Mouse (Mus musculus) cerebellum, postnatal 36 days (tissue): ENCODE data around the gene Cks1brt.
A peak's percentile ranks its signal among the peaks of the same experiment; 100 is the strongest.
"Not testable (repeated sequence)": the region's sequence is repeated elsewhere in the genome, so short reads cannot be mapped to it uniquely, and the experiment has no call there.

ENCODE experiments used
- DNase-seq, 2 experiments: peaks; one replicate each; pipeline ENCODE4 v3.0.0; 2021 to 2022; ENCODE audit warnings: mixed read lengths in 2 of 2

The Cks1brt gene

GRCm38 (mm10) chr8:85151624-85152023 lies at the start of gene Cks1brt:
Gene Cks1brt (plus strand): TSS chr8:85151924.
- DNase-seq, result no peak

- DNase-seq, result no peak
Measured at GRCm38 (mm10) chr8:85113241-85113640, 38.5 kb upstream of the Cks1brt start.

- no peak for DNase-seq
Measured at GRCm38 (mm10) chr8:85115501-85115900, 36.2 kb upstream of the Cks1brt start.

GRCm38 (mm10) chr8:85116984-85117383 lies 34.7 kb upstream of the Cks1brt start:
- DNase-seq, result no peak

GRCm38 (mm10) chr8:85119052-85119981 lies 32.4 kb upstream of the Cks1brt start:
- peak; percentile 87 for DNase-seq

- not testable (repeated sequence) for DNase-seq
Measured at GRCm38 (mm10) chr8:85120251-85120650, 31.5 kb upstream of the Cks1brt start.

GRCm38 (mm10) chr8:85122995-85123394 lies 28.7 kb upstream of the Cks1brt start, which contains the start of gene Zfp791:
Gene Zfp791 (minus strand): TSS chr8:85123095.
- no peak for DNase-seq

- no peak for DNase-seq
Measured at GRCm38 (mm10) chr8:85123691-85124090, 28.0 kb upstream of the Cks1brt start.

GRCm38 (mm10) chr8:85132335-85132734 lies 19.4 kb upstream of the Cks1brt start:
- no peak for DNase-seq

GRCm38 (mm10) chr8:85135690-85136089 lies 16.0 kb upstream of the Cks1brt start:
- not testable (repeated sequence) for DNase-seq

GRCm38 (mm10) chr8:85142516-85142915 lies 9.2 kb upstream of the Cks1brt start:
- DNase-seq, result no peak

GRCm38 (mm10) chr8:85171291-85171690 lies 19.6 kb downstream of the Cks1brt start:
- peak; percentile 33 to 47 for DNase-seq

GRCm38 (mm10) chr8:85175892-85176291 lies 24.2 kb downstream of the Cks1brt start:
- no peak for DNase-seq

- DNase-seq, result no peak
Measured at GRCm38 (mm10) chr8:85192346-85192745, 40.6 kb downstream of the Cks1brt start.

- no peak for DNase-seq
Measured at GRCm38 (mm10) chr8:85220220-85220619, 68.5 kb downstream of the Cks1brt start.

- no peak for DNase-seq
Measured at GRCm38 (mm10) chr8:85220992-85221391, 69.3 kb downstream of the Cks1brt start.
